Mouse (Mus musculus) liver, embryonic 12.5 days (tissue): Measurements from ENCODE around the gene Oat. TPM values are rescaled to one million over a fixed set of nuclear protein-coding genes. Genes with fewer than 3 reads are reported as not detected.

Experiments used
- ATAC-seq: fragments of 200-750 bp; cut with Nextera tagmentation; 2 replicates; pipeline ENCODE4 v1.8.0; 2017; ENCODE audit warnings: moderate number of reproducible peaks, mild to moderate bottlenecking, moderate library complexity
- H3K27ac ChIP-seq: fragments of 300-500 bp; sonication (generic); 2 replicates; pipeline ENCODE4 v1.5.1; 2016; ENCODE audit warnings: mild to moderate bottlenecking
- H3K27me3 ChIP-seq: fragments of 300-500 bp; sonication (generic); replicated peaks from 2 replicates; pipeline ENCODE4 v1.6.1; 2016; ENCODE audit warnings: mild to moderate bottlenecking, moderate library complexity
- H3K36me3 ChIP-seq: fragments of 300-500 bp; sonication (generic); 2 replicates; pipeline ENCODE4 v1.6.1; 2016; ENCODE audit warnings: mild to moderate bottlenecking, moderate library complexity
- H3K4me1 ChIP-seq: fragments of 300-500 bp; sonication (generic); 2 replicates; pipeline ENCODE4 v1.6.1; 2016
- H3K4me2 ChIP-seq: fragments of 300-500 bp; sonication (generic); 2 replicates; pipeline ENCODE4 v1.6.1; 2016; ENCODE audit warnings: mild to moderate bottlenecking, moderate library complexity
- H3K4me3 ChIP-seq: fragments of 300-500 bp; sonication (generic); 2 replicates; pipeline ENCODE4 v1.5.1; 2016; ENCODE audit warnings: mild to moderate bottlenecking, moderate library complexity
- H3K9ac ChIP-seq: fragments of 300-500 bp; sonication (generic); 2 replicates; pipeline ENCODE4 v1.6.1; 2016; ENCODE audit warnings: mild to moderate bottlenecking, moderate library complexity
- H3K9me3 ChIP-seq: fragments of 300-500 bp; sonication (generic); replicated peaks from 2 replicates; pipeline ENCODE4 v1.6.1; 2016; ENCODE audit warnings: mild to moderate bottlenecking, moderate library complexity
- WGBS: fragments of 180-500 bp; shearing (Covaris S2); methylation state at CpG from one replicate; pipeline ENCODE4 v1.1.7; 2016; ENCODE audit not compliant: insufficient replicate concordance; 5-methylcytosine and 5-hydroxymethylcytosine counted together
- polyA plus RNA-seq: library from polyadenylated mRNA; unstranded; fragments of >200 nt; fragmentation: Nextera tagmentation; extraction: Ambion mirVana; gene quantifications from 2 replicates; pipeline ENCODE4 v1.2.1, GENCODE M21; 2016

Oat gene
- polyA plus RNA-seq, 1 experiment from 2014 or later = 96.9 TPM

- WGBS = 44% methylated on average over 3 of the region's 3 CpGs
- ATAC-seq = no peak
These were observed 9.7 kb upstream of the Oat start for GRCm38 (mm10) chr7:132585695-132586491.

GRCm38 (mm10) chr7:132581441-132581840 is 5.2 kb upstream of the Oat start:
- Histone ChIP-seq H3K27ac (no peak overlapping the region), H3K9me3 (no peaks in the 10 kb centered on the region), H3K9ac (no peak overlapping the region), H3K36me3 (no peaks in the 10 kb centered on the region), H3K4me1 (peaks cover 8% of the 10 kb centered on the region), H3K4me2 (no peak overlapping the region), H3K27me3 (peaks cover 24% of the 10 kb centered on the region), H3K4me3 (no peak overlapping the region)
- 64% methylated on average over 2 of the region's 2 CpGs for WGBS
- no peak for ATAC-seq

More at GRCm38 (mm10) chr7:132585695-132586491, 9.7 kb upstream of the Oat start:
- Histone ChIP-seq H3K36me3 (no peaks in the 10 kb centered on the region), H3K27me3 (peaks cover 2% of the 10 kb centered on the region; the same call in 1 of the 2 replicates), H3K4me3 (no peak overlapping the region), H3K4me1 (no peaks in the 10 kb centered on the region), H3K27ac (no peak overlapping the region), H3K9ac (no peak overlapping the region), H3K4me2 (no peak overlapping the region), H3K9me3 (no peaks in the 10 kb centered on the region)

GRCm38 (mm10) chr7:132580511-132580910 is 4.3 kb upstream of the Oat start:
- WGBS = 65% methylated on average over 6 of the region's 6 CpGs
- no peak for ATAC-seq
- H3K27ac ChIP-seq = no peak overlapping the region

GRCm38 (mm10) chr7:132576891-132577290 is 693 bp upstream of the Oat start:
- no peak for ATAC-seq
- Histone ChIP-seq H3K36me3 (no peaks in the 10 kb centered on the region), H3K27me3 (peaks cover 24% of the 10 kb centered on the region), H3K4me2 (peak overlapping the region; percentile 88), H3K27ac (no peak overlapping the region; the same call in 1 of the 2 replicates), H3K9me3 (no peaks in the 10 kb centered on the region), H3K9ac (peak overlapping the region; percentile 87), H3K4me1 (peaks cover 43% of the 10 kb centered on the region), H3K4me3 (peak overlapping the region; percentile 85)
- 40% methylated on average over 4 of the region's 4 CpGs for WGBS

More at GRCm38 (mm10) chr7:132580511-132580910, 4.3 kb upstream of the Oat start:
- no peak overlapping the region for H3K4me3 ChIP-seq
- H3K9ac ChIP-seq = no peak overlapping the region
- H3K36me3 ChIP-seq = no peaks in the 10 kb centered on the region
- peaks cover 24% of the 10 kb centered on the region for H3K27me3 ChIP-seq
- peaks cover 11% of the 10 kb centered on the region for H3K4me1 ChIP-seq
- H3K9me3 ChIP-seq = no peaks in the 10 kb centered on the region
- no peak overlapping the region for H3K4me2 ChIP-seq

GRCm38 (mm10) chr7:132575623-132576022 is 575 bp downstream of the Oat start:
- Histone ChIP-seq H3K4me2 (peak overlapping the region; percentile 88), H3K27ac (peak overlapping the region; percentile 95), H3K4me1 (peaks cover 56% of the 10 kb centered on the region), H3K9me3 (no peaks in the 10 kb centered on the region), H3K9ac (peak overlapping the region; percentile 87), H3K36me3 (no peaks in the 10 kb centered on the region), H3K4me3 (peak overlapping the region; percentile 85), H3K27me3 (peaks cover 19% of the 10 kb centered on the region)
- ATAC-seq = peak; percentile 79
- WGBS = 0% methylated on average over 13 of the region's 13 CpGs

- peak overlapping the region; percentile 88 for H3K4me2 ChIP-seq
- H3K9me3 ChIP-seq = no peaks in the 10 kb centered on the region
- WGBS = 73% methylated on average over 5 of the region's 5 CpGs
- H3K27me3 ChIP-seq = peaks cover 10% of the 10 kb centered on the region
- peaks cover 65% of the 10 kb centered on the region for H3K4me1 ChIP-seq
- H3K27ac ChIP-seq = no peak overlapping the region
- H3K4me3 ChIP-seq = peak overlapping the region; percentile 85; the same call in 1 of the 2 replicates
- no peak for ATAC-seq
- peaks cover 5% of the 10 kb centered on the region for H3K36me3 ChIP-seq
- no peak overlapping the region for H3K9ac ChIP-seq
These were observed 1.6 kb downstream of the Oat start for GRCm38 (mm10) chr7:132574646-132575045.

GRCm38 (mm10) chr7:132573205-132573604 is 3.0 kb downstream of the Oat start:
- no peak for ATAC-seq
- H3K4me3 ChIP-seq = peak overlapping the region; percentile 18
- no peaks in the 10 kb centered on the region for H3K9me3 ChIP-seq
- peaks cover 20% of the 10 kb centered on the region for H3K36me3 ChIP-seq
- peak overlapping the region; percentile 88 for H3K4me2 ChIP-seq
- peaks cover 3% of the 10 kb centered on the region for H3K27me3 ChIP-seq
- H3K27ac ChIP-seq = peak overlapping the region; percentile 59
- 79% methylated on average over 6 of the region's 6 CpGs for WGBS
- H3K9ac ChIP-seq = peak overlapping the region; percentile 18; the same call in 1 of the 2 replicates
- peaks cover 71% of the 10 kb centered on the region for H3K4me1 ChIP-seq

GRCm38 (mm10) chr7:132572738-132573137 is 3.5 kb downstream of the Oat start:
- Histone ChIP-seq H3K27me3 (no peaks in the 10 kb centered on the region), H3K4me2 (peak overlapping the region; percentile 88), H3K36me3 (peaks cover 24% of the 10 kb centered on the region), H3K9ac (peak overlapping the region; percentile 18; the same call in 1 of the 2 replicates), H3K27ac (peak overlapping the region; percentile 59), H3K4me1 (peaks cover 71% of the 10 kb centered on the region), H3K9me3 (no peaks in the 10 kb centered on the region), H3K4me3 (peak overlapping the region; percentile 18; the same call in 1 of the 2 replicates)
- 41% methylated on average over 3 of the region's 3 CpGs for WGBS
- ATAC-seq = no peak

- Histone ChIP-seq H3K4me3 (no peak overlapping the region), H3K4me1 (peaks cover 64% of the 10 kb centered on the region), H3K4me2 (no peak overlapping the region), H3K36me3 (peaks cover 35% of the 10 kb centered on the region), H3K27me3 (no peaks in the 10 kb centered on the region), H3K9me3 (no peaks in the 10 kb centered on the region), H3K27ac (no peak overlapping the region), H3K9ac (no peak overlapping the region)
- ATAC-seq = no peak
- 85% methylated on average over 8 of the region's 8 CpGs for WGBS
These were observed 4.7 kb downstream of the Oat start for GRCm38 (mm10) chr7:132571481-132571880.

GRCm38 (mm10) chr7:132570071-132570470 is 6.1 kb downstream of the Oat start:
- H3K27ac ChIP-seq = peak overlapping the region; percentile 71
- H3K4me3 ChIP-seq = 0 out of 2 replicates have a peak overlapping the region, but pooled peaks have one; percentile 12
- ATAC-seq = peak; percentile 93
- peak overlapping the region; percentile 53 for H3K9ac ChIP-seq
- peak overlapping the region; percentile 39 for H3K4me2 ChIP-seq
- no peaks in the 10 kb centered on the region for H3K9me3 ChIP-seq
- peaks cover 56% of the 10 kb centered on the region for H3K4me1 ChIP-seq
- H3K36me3 ChIP-seq = peaks cover 43% of the 10 kb centered on the region
- 35% methylated on average over 5 of the region's 5 CpGs for WGBS
- no peaks in the 10 kb centered on the region for H3K27me3 ChIP-seq

GRCm38 (mm10) chr7:132568817-132569216 is 7.4 kb downstream of the Oat start:
- no peaks in the 10 kb centered on the region for H3K9me3 ChIP-seq
- 70% methylated on average over 6 of the region's 6 CpGs for WGBS
- no peak for ATAC-seq
- no peak overlapping the region for H3K4me2 ChIP-seq
- H3K36me3 ChIP-seq = peaks cover 55% of the 10 kb centered on the region
- no peak overlapping the region for H3K4me3 ChIP-seq
- H3K27ac ChIP-seq = no peak overlapping the region
- no peak overlapping the region for H3K9ac ChIP-seq
- H3K4me1 ChIP-seq = peaks cover 45% of the 10 kb centered on the region
- no peaks in the 10 kb centered on the region for H3K27me3 ChIP-seq

- peaks cover 85% of the 10 kb centered on the region for H3K36me3 ChIP-seq
- no peaks in the 10 kb centered on the region for H3K27me3 ChIP-seq
- H3K27ac ChIP-seq = no peak overlapping the region
- H3K4me2 ChIP-seq = no peak overlapping the region
- 75% methylated on average over 1 of the region's 1 CpGs for WGBS
- H3K9me3 ChIP-seq = no peaks in the 10 kb centered on the region
- H3K4me1 ChIP-seq = peaks cover 17% of the 10 kb centered on the region
- no peak overlapping the region for H3K9ac ChIP-seq
- H3K4me3 ChIP-seq = no peak overlapping the region
- ATAC-seq = no peak
These were observed 10.4 kb downstream of the Oat start for GRCm38 (mm10) chr7:132565831-132566230.
